Mouse (Mus musculus): ENCODE data around the gene Pbx4.

GRCm38 (mm10) chr8:69832298-69832853, at the start of gene Pbx4:
- no peak for TF ChIP-seq ZNF384 (IDR thresholded peaks at IDR 0.05; ENCODE audit: low read depth, low read length)
- TF ChIP-seq CHD2 (IDR thresholded peaks at IDR 0.05; ENCODE audit: low read depth, low read length), result no peak
